Mouse (Mus musculus): ENCODE results near the gene Arl15.

DNA sequence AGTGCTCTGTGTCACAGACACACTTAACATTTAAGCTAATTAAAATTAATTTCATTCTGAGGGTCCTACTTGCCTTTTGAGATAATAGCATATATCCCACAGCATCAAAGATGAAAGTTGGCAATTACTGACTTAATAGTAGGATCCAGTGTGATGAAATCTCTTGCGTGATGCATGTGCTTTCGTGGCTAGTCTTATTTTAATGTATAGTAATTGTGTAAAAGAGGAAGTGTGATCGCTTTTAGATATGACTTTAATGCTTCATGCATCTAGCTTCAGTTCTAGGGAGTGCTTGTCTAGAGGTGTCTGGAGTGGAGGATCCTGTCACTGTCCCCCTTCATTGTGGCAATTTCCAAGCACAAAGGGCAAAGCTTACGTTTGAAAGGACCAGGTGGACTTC lies 163.1 kb downstream of the Arl15 start:
- TF ChIP-seq POLR2A (IDR thresholded peaks at IDR 0.05; ENCODE audit: insufficient read depth, low read depth, low read length) (no peak), CTCF (IDR thresholded peaks at IDR 0.05) (no peak), EP300 (IDR thresholded peaks at IDR 0.05; ENCODE audit: insufficient read depth, low read depth, low read length) (no peak)

All from heart, adult 2 months (tissue).